Mouse (Mus musculus) E14TG2a.4 (cell line): ENCODE measurements around the gene Klhdc2.

ENCODE experiments used
- H3K27me3 ChIP-seq: 2 replicates; pipeline ENCODE4 v1.6.1; 2014; ENCODE audit warnings: low read length, control low read depth; ENCODE audit not compliant: insufficient read depth
- H3K36me3 ChIP-seq: 2 replicates; pipeline ENCODE4 v1.6.1; 2014; ENCODE audit warnings: low read length, control low read depth; ENCODE audit not compliant: insufficient read depth
- H3K4me1 ChIP-seq: replicated peaks from 2 replicates; pipeline ENCODE4 v1.6.1; 2014; ENCODE audit warnings: low read depth, low read length, control low read depth
- H3K4me3 ChIP-seq: replicated peaks from 2 replicates; pipeline ENCODE4 v1.5.1; 2014; ENCODE audit warnings: mild to moderate bottlenecking, low read length
- H3K9me3 ChIP-seq: 2 replicates; pipeline ENCODE4 v1.6.1; 2014; ENCODE audit warnings: low read length, control low read depth
- CTCF ChIP-seq: conservative IDR thresholded peaks from 2 replicates; pipeline ENCODE4 v1.5.1; 2014; ENCODE audit warnings: low read length
- NANOG ChIP-seq: IDR thresholded peaks from 2 replicates; pipeline ENCODE4 v1.6.1; 2014; ENCODE audit warnings: borderline replicate concordance, low read length, mixed read lengths
- POU5F1 ChIP-seq: IDR thresholded peaks from 2 replicates; pipeline ENCODE4 v1.6.1; 2014; ENCODE audit warnings: low read length, borderline replicate concordance

Klhdc2 gene

DNA sequence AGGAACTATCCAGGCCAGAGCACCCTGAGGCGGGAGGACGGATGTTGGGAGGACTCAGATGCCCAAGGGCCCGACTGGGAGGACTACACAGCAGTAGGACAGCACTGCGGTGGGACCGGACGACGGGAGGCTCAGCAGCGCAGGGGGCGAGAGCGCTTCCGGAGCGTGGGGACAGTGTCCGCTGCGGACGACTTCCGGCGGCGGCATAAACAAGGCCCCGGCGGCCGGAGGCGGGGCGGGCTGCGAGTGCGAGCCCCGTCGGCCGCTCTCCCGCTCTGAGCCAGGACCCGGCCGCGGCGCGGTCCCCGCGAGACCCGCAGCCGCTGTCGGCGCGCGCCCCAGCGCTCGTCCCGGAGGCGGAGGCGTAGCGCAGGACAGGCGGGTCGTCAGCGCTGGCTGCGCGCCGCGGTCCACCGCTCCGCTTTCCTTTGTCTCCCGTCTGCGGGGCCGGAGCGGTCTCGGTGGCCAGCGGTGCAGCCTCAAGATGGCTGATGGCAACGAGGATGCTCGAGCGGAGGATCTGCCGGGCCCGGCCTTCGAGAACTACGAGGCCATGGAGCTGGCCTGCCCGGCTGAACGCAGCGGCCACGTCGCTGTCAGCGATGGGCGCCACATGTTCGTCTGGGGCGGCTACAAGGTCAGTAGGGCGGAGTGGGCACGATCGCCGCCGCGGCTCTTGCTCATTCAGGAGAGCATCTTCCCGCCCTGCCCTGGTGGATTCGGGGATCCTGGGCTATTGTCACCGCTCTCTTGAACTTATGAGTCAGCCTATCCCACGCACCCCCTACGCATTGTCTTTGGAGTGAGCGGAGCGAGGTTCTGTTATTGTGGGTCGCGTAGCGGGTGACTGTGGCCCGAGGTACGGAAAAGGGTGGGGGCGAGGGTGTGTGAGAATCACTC, at the start of gene Klhdc2:
Gene Klhdc2 (plus strand): TSS at position 171 of the 900 bp plus-strand sequence.
- Histone ChIP-seq H3K4me1 (peaks cover 29% of the 10 kb centered on the region), H3K9me3 (no peaks in the 10 kb centered on the region), H3K27me3 (peaks cover 14% of the 10 kb centered on the region), H3K36me3 (0 out of 2 replicates have a peak, but pooled peaks cover 1% of the 10 kb centered on the region), H3K4me3 (peak within 1 kb of the TSS; percentile 93)
- TF ChIP-seq NANOG = no peak
- TF ChIP-seq POU5F1 = no peak
- TF ChIP-seq CTCF = no peak

DNA sequence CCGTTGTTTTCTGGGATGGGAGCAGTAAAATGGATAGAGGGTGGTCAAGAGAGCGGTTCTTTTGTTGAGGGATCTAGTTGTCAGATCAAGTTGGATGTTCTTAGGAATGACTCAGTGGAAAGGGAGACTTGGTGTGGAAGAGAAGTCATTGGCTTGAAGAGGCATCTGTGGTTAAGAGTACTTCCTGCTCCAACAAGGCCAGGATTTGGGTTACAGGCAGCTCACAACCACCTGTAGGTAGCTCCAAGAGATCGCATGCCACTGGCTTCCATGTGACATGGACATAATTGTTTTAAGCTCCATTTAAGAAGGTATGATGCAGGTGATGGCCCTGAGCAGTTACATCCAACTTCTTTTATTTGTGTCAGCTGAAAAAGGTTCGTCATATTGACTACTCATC, 46.7 kb upstream of the Klhdc2 start:
- Histone ChIP-seq H3K4me1 (no peaks in the 10 kb centered on the region), H3K36me3 (no peaks in the 10 kb centered on the region), H3K9me3 (no peaks in the 10 kb centered on the region), H3K27me3 (peaks cover 3% of the 10 kb centered on the region; the same call in 1 of the 2 replicates), H3K4me3 (peak overlapping the region; percentile 26; the same call in 1 of the 2 replicates)
- TF ChIP-seq NANOG (no peak), CTCF (no peak), POU5F1 (no peak)

DNA sequence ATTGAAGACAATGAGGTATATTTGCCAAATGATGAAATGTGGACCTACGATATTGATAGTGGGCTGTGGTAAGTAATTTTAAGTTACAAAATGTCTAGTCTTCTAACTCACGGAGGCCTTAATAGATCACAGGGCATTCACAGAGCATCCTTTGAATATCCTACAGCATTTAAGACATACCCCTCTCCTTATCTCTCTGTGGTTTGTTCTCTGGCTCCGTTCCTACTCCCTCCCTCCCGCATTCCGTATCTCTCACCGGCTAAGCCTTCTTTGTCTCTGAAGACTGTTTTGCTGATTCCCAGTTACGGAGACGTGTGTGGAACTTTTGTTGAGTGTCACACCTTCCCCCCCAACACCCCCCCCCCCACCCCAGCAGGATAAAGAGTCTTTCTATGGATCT, 45.7 kb upstream of the Klhdc2 start:
- TF ChIP-seq NANOG (no peak), CTCF (no peak), POU5F1 (no peak)
- H3K4me3 ChIP-seq = no peak overlapping the region
- H3K9me3 ChIP-seq = no peaks in the 10 kb centered on the region
- H3K27me3 ChIP-seq = peaks cover 3% of the 10 kb centered on the region; the same call in 1 of the 2 replicates
- no peaks in the 10 kb centered on the region for H3K4me1 ChIP-seq
- no peaks in the 10 kb centered on the region for H3K36me3 ChIP-seq

DNA sequence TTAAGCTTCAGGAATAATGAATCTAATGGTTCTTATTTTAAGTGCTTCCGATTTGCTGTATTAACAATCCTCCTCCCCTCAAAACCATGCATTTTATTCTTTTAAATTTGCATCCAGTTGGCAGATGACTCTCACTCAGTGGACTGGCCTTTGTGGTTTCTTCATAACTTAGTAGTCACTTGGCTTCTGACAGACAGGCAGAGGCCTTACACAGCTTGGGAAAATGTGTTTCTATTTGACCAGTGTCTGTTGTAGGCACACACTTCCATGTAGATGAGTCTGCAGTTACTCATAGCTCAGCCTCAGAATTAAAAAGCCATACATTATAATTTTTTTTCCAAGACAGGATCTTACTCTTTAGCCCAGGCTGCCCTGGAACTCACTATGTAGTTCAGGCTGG, 42.7 kb upstream of the Klhdc2 start:
- no peaks in the 10 kb centered on the region for H3K27me3 ChIP-seq
- H3K36me3 ChIP-seq = no peaks in the 10 kb centered on the region
- no peaks in the 10 kb centered on the region for H3K4me1 ChIP-seq
- no peak overlapping the region for H3K4me3 ChIP-seq
- H3K9me3 ChIP-seq = no peaks in the 10 kb centered on the region
- TF ChIP-seq CTCF (no peak), POU5F1 (no peak), NANOG (no peak)

DNA sequence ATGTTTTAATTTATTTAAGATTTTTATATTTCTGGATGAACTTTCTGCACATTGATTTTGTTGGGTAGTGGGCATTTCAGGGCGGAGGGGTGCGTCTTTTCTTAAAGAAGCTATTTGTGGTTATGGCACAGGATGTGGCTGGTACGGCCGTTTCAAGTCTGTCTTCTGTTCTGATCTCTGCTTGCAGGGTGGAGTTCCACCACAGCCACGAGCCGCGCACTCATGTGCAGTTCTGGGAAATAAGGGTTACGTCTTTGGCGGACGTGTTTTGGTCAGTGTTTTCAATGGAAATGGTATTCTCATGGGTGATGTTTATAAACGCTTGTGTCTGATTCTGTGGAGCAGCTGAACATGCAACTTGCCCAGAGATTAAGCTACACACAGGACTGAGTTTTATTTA, 38.6 kb upstream of the Klhdc2 start:
- TF ChIP-seq CTCF (no peak), NANOG (no peak), POU5F1 (no peak)
- Histone ChIP-seq H3K36me3 (no peaks in the 10 kb centered on the region), H3K4me1 (no peaks in the 10 kb centered on the region), H3K27me3 (no peaks in the 10 kb centered on the region), H3K9me3 (no peaks in the 10 kb centered on the region), H3K4me3 (no peak overlapping the region)

DNA sequence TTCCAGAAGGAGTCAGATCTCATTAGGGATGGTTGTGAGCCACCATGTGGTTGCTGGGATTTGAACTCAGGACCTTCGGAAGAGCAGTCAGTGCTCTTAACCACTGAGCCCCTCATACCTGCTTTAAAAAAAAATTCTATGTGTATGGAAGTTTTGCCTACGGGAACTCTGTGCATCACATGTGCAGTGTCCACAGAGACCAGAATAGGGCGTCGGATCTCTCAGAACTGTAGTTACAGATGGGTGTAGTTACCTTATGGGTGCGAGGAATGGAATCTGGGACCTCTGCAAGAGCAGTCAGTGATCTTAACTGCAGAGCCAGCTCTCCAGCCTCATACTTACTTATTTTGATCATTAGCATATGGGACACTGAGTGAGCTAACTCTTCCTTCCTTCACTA, 34.2 kb upstream of the Klhdc2 start:
- TF ChIP-seq CTCF (no peak), NANOG (no peak), POU5F1 (no peak)
- Histone ChIP-seq H3K27me3 (no peaks in the 10 kb centered on the region), H3K9me3 (no peaks in the 10 kb centered on the region), H3K4me1 (no peaks in the 10 kb centered on the region), H3K36me3 (no peaks in the 10 kb centered on the region), H3K4me3 (no peak overlapping the region)

DNA sequence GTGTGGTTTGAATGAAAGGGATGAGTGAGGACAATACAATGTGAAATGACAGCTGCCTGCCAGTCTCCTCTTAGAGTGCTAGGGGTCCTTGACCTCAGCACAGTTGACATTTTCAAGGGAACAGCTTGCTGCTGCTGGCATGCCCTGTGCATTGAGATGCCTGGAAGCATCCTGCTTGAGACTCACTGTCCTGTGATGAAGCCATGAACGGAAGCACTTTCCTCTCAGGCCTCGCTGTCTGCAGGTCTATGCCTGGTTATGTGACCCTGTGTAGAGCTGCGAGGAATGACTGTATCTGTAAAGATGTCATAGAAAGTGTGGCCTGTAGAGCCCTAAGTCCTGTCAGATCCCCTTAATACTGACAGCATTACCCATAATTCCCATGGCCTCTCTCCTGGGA, 31.4 kb upstream of the Klhdc2 start:
- Histone ChIP-seq H3K27me3 (no peaks in the 10 kb centered on the region), H3K36me3 (no peaks in the 10 kb centered on the region), H3K4me1 (no peaks in the 10 kb centered on the region), H3K9me3 (no peaks in the 10 kb centered on the region), H3K4me3 (no peak overlapping the region)
- TF ChIP-seq NANOG = no peak
- no peak for TF ChIP-seq CTCF
- TF ChIP-seq POU5F1 = no peak

DNA sequence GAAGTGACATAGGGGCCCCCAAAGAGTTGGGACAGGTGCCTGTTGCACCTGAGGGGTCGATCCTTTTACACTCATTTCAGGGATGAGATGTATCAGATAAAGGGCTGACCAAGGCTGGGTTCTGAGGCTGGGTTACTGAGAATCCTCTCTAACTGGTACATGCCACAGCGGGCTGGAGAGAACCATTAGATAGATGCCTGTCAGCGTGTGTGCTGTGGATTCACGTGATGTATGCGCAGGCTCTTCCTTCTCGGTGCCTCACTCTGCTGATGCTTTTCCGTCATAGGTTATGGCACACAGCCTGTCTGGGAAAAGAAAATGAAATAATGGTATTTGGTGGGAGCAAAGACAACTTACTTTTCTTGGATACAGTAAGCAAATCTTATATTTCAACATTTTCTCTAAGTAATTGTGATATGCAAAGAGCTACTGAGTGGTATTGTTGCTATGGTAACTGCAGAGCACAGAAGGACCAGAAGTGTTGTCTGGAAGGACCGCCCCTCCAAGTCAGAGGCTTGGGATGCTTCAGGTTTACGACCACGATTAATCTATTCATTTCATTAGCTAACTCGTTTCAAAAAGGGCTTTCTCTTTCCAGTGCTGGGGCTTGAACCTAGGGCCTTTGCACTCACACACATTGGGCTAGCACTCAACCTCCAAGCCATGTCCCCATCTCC, 28.4 kb upstream of the Klhdc2 start:
- Histone ChIP-seq H3K27me3 (no peaks in the 10 kb centered on the region), H3K4me1 (no peaks in the 10 kb centered on the region), H3K9me3 (no peaks in the 10 kb centered on the region), H3K4me3 (no peak overlapping the region), H3K36me3 (no peaks in the 10 kb centered on the region)
- TF ChIP-seq POU5F1 = no peak
- TF ChIP-seq NANOG = no peak
- no peak for TF ChIP-seq CTCF
